Mouse (Mus musculus) heart, postnatal 0 days (tissue): ENCODE results near the gene Hist2h2aa1. TPM values are rescaled to one million over a fixed set of nuclear protein-coding genes. Genes with fewer than 3 reads are reported as not detected.

ENCODE experiments used
- ATAC-seq: fragments of 200-750 bp; cut with Nextera tagmentation; 2 replicates; pipeline ENCODE4 v1.8.0; 2017; ENCODE audit warnings: low read depth, moderate number of reproducible peaks, moderate library complexity; ENCODE audit not compliant: insufficient read depth
- DNase-seq: peaks from one replicate; pipeline ENCODE4 v3.0.0-alpha.2; 2016; ENCODE audit warnings: low spot score
- H3K27ac ChIP-seq: fragments of 300-500 bp; sonication (generic); 2 replicates; pipeline ENCODE4 v1.5.1; 2014; ENCODE audit warnings: low read depth, mild to moderate bottlenecking
- H3K27me3 ChIP-seq: fragments of 300-500 bp; sonication (generic); 2 replicates; pipeline ENCODE4 v1.6.1; 2014; ENCODE audit warnings: low read length, mixed read lengths; ENCODE audit not compliant: control insufficient read depth, insufficient read depth
- H3K36me3 ChIP-seq: fragments of 300-500 bp; sonication (generic); replicated peaks from 2 replicates; pipeline ENCODE4 v1.6.1; 2014; ENCODE audit warnings: low read length, mixed read lengths; ENCODE audit not compliant: control insufficient read depth, insufficient read depth
- H3K4me1 ChIP-seq: fragments of 300-500 bp; sonication (generic); 2 replicates; pipeline ENCODE4 v1.6.1; 2014; ENCODE audit warnings: antibody characterized with exemption; ENCODE audit not compliant: control insufficient read depth, insufficient read depth
- H3K4me2 ChIP-seq: fragments of 300-500 bp; sonication (generic); 2 replicates; pipeline ENCODE4 v1.6.1; 2014; ENCODE audit warnings: low read depth, mild to moderate bottlenecking, low read length, moderate library complexity
- H3K4me3 ChIP-seq: fragments of 300-500 bp; sonication (generic); 2 replicates; pipeline ENCODE4 v1.5.1; 2014; ENCODE audit warnings: low read depth, low read length
- H3K9ac ChIP-seq: fragments of 300-500 bp; sonication (generic); replicated peaks from 2 replicates; pipeline ENCODE4 v1.6.1; 2014; ENCODE audit warnings: low read depth, low read length, mixed read lengths
- H3K9me3 ChIP-seq: fragments of 300-500 bp; sonication (generic); replicated peaks from 2 replicates; pipeline ENCODE4 v1.6.1; 2016; ENCODE audit warnings: low read length; ENCODE audit not compliant: control insufficient read depth
- CTCF ChIP-seq: IDR thresholded peaks from 2 replicates; pipeline ENCODE4 v1.5.1; 2016; ENCODE audit warnings: antibody characterized with exemption, control low read depth, low read depth
- EP300 ChIP-seq: IDR thresholded peaks from 2 replicates; pipeline ENCODE4 v1.6.1; 2016; ENCODE audit warnings: antibody characterized with exemption, low read depth
- WGBS: fragments of 180-500 bp; shearing (Covaris S2); extraction: QIAGEN DNeasy Blood & Tissue Kit; methylation state at CpG from one replicate; pipeline ENCODE4 v1.1.7; 2014; 5-methylcytosine and 5-hydroxymethylcytosine counted together
- polyA plus RNA-seq: library from polyadenylated mRNA; unstranded; fragments of >200 nt; fragmentation: Nextera tagmentation; extraction: Ambion mirVana; gene quantifications from 2 replicates; pipeline ENCODE4 v1.2.1, GENCODE M21; 2015
- total RNA-seq: library from RNA; depleted of rRNA; stranded (reverse); fragments of >200 nt; gene quantifications from 2 replicates; pipeline ENCODE4 v1.2.3, GENCODE M21; 2014; ENCODE audit warnings: low replicate concordance

Gene Hist2h2aa1
- total and polyA plus RNA-seq, 2 experiments from 2014 or later, result 22.0 to 1,660 TPM

- Histone ChIP-seq H3K9ac (peak overlapping the region; percentile 81), H3K36me3 (no peaks in the 10 kb centered on the region), H3K4me1 (peaks cover 14% of the 10 kb centered on the region; the same call in 1 of the 2 replicates), H3K4me3 (peak overlapping the region; percentile 64), H3K27me3 (no peaks in the 10 kb centered on the region), H3K4me2 (peak overlapping the region; percentile 76), H3K9me3 (no peaks in the 10 kb centered on the region), H3K27ac (peak overlapping the region; percentile 98)
- peak; percentile 83 for ATAC-seq
- peak; percentile 93 for DNase-seq
- TF ChIP-seq EP300 (no peak), CTCF (no peak)
- WGBS, result under 1% methylated on average over 19 of the region's 19 CpGs
Measured at GRCm38 (mm10) chr3:96262216-96262875, 17.0 kb downstream of the Hist2h2aa1 start.

- DNase-seq (peak; percentile 96), ATAC-seq (peak; percentile 85)
- TF ChIP-seq CTCF (peak; percentile 51), EP300 (peak; percentile 92)
- peak within 1 kb of the TSS; percentile 64 for H3K4me3 ChIP-seq
- peaks cover 20% of the 10 kb centered on the region; the same call in 1 of the 2 replicates for H3K4me1 ChIP-seq
- WGBS, result under 1% methylated on average over 40 of the region's 40 CpGs
- H3K27ac ChIP-seq, result peak within 1 kb of the TSS; percentile 98
- H3K9me3 ChIP-seq, result no peaks in the 10 kb centered on the region
- H3K9ac ChIP-seq, result peak within 1 kb of the TSS; percentile 81
- H3K36me3 ChIP-seq, result no peaks in the 10 kb centered on the region
- H3K4me2 ChIP-seq, result peak within 1 kb of the TSS; percentile 76
- no peaks in the 10 kb centered on the region for H3K27me3 ChIP-seq
Measured at GRCm38 (mm10) chr3:96262979-96263550, 17.8 kb downstream of the Hist2h2aa1 start, which contains the start of gene Hist2h4. TSS of gene Hist2h4 (minus strand) at chr3:96263311.

GRCm38 (mm10) chr3:96263558-96264403, 18.5 kb downstream of the Hist2h2aa1 start:
- no peaks in the 10 kb centered on the region for H3K36me3 ChIP-seq
- H3K9ac ChIP-seq, result peak overlapping the region; percentile 81
- peak overlapping the region; percentile 76 for H3K4me2 ChIP-seq
- H3K9me3 ChIP-seq, result no peaks in the 10 kb centered on the region
- peaks cover 22% of the 10 kb centered on the region; the same call in 1 of the 2 replicates for H3K4me1 ChIP-seq
- peak overlapping the region; percentile 64 for H3K4me3 ChIP-seq
- 5% methylated on average over 27 of the region's 27 CpGs for WGBS
- DNase-seq (peak; percentile 58), ATAC-seq (peak; percentile 32; the same call in 1 of the 2 replicates)
- no peaks in the 10 kb centered on the region for H3K27me3 ChIP-seq
- peak overlapping the region; percentile 98 for H3K27ac ChIP-seq
- TF ChIP-seq EP300 (no peak), CTCF (no peak)

GRCm38 (mm10) chr3:96264404-96264949, 19.2 kb downstream of the Hist2h2aa1 start:
- ATAC-seq (no peak), DNase-seq (no peak)
- TF ChIP-seq EP300, result no peak
- TF ChIP-seq CTCF, result no peak
- H3K4me2 ChIP-seq, result peak overlapping the region; percentile 76
- H3K9ac ChIP-seq, result peak overlapping the region; percentile 81
- H3K9me3 ChIP-seq, result no peaks in the 10 kb centered on the region
- no peaks in the 10 kb centered on the region for H3K36me3 ChIP-seq
- 73% methylated on average over 7 of the region's 7 CpGs for WGBS
- peaks cover 22% of the 10 kb centered on the region; the same call in 1 of the 2 replicates for H3K4me1 ChIP-seq
- peak overlapping the region; percentile 98 for H3K27ac ChIP-seq
- no peaks in the 10 kb centered on the region for H3K27me3 ChIP-seq
- H3K4me3 ChIP-seq, result peak overlapping the region; percentile 64

DNA sequence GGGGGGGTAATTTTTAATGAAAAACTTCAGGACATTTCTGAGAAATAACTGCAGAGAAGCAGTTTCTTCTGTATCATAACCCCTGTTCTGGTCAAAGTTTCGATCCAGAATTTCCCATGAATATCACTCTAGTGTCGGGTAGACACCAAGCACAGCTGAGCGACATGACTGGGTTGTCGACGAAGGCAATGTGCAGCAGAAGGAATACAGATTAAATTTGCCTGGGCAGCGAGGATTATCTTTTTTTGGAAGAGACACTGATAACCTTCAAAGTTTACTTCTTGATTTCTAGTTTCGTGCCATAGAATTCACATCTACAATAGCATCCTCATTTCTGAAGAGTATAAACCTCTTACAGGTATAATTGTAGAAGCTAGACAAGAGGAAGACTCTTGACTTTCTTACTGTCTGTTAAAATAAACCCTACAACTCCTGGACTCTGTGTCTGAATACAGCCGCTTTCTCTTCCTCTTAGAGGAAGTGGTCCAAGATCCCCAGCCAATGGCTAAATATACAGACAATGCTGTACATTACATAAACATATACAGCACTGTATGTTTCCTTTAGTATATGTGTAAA, 20.9 kb downstream of the Hist2h2aa1 start:
- H3K4me1 ChIP-seq, result peaks cover 22% of the 10 kb centered on the region; the same call in 1 of the 2 replicates
- no peak overlapping the region for H3K4me3 ChIP-seq
- no peaks in the 10 kb centered on the region for H3K9me3 ChIP-seq
- H3K4me2 ChIP-seq, result no peak overlapping the region
- H3K36me3 ChIP-seq, result no peaks in the 10 kb centered on the region
- H3K27ac ChIP-seq, result no peak overlapping the region
- TF ChIP-seq EP300, result no peak
- TF ChIP-seq CTCF, result no peak
- no peak overlapping the region for H3K9ac ChIP-seq
- no peak for DNase-seq
- no peaks in the 10 kb centered on the region for H3K27me3 ChIP-seq
- 69% methylated on average over 8 of the region's 8 CpGs for WGBS
- no peak for ATAC-seq
